Mouse (Mus musculus) heart, adult 9 months (tissue): ENCODE results near the gene Fam81b.
"Not testable (repeated sequence)": the region's sequence is repeated elsewhere in the genome, so short reads cannot be mapped to it uniquely, and the experiment has no call there.

Experiments
- DNase-seq, 2 experiments: peaks; one replicate each; pipeline ENCODE4 v3.0.0; 2022; ENCODE audit warnings: low spot score in 2 of 2

Gene Fam81b

DNA sequence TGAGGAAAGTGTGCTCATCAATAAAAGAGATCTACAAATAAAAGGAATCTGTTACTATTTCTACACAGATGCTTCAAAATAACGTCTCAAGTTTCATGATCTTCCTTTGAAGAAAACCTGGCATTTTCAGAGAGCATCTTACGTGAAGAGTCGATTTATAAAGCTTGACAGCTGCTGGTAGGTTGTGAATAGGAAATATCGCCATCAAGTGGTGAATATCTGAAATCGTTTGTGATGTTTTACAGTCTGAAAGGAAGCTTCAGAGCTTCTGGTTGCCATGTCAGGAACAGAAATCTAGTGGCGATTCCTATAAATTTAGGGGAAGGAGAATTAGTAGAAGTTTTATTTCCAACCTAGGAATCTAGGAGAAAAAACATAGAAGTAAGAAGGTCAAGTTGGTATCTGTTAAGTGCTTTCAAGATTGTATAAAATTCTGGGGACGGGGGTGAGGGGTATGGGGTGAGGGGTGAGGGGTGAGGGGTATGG, at the start of gene Fam81b:
Gene Fam81b (minus strand): TSS at position 436 of the 486 bp plus-strand sequence.
- DNase-seq = no peak

- DNase-seq = not testable (repeated sequence)
These were observed 41.1 kb upstream of the Fam81b start for GRCm38 (mm10) chr13:76345941-76346340.

DNA sequence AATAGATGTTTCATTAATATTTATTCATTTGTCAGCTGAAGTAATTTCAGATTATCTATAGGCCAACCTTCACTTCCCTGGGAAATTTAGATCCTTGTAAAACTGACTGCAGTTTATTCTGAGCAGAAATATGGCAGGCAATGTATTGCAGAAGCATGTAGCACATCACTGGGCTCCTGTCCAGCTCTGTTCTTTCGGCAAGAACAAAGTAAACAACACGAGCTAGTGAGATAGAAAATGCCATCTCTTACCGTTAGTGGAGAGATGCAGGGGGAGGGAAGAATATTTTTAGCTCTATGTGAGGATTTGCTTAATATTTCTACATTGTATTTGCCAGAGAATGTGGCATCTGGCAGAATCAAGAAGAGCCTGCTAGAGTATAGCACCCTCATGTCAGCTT, 13.8 kb upstream of the Fam81b start:
- no peak for DNase-seq

DNA sequence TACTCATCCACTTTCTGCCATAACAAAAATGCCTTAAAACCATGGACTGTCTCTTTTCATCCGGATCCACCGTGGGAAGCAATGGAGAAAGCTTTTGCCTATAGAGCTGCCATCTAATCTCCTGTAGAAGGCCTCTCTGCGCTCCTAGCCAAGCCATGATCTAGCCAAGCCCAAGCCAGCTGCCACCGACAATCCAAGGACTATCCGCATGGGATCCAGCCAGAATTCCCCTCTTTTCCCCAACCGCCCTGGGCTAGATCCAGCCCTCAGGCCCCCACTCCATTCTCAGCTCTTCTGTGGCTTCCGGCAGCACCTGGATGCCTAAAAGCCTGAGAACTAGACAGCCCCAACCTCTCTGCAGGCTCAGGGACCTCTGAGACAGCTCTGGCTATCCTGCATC, 6.7 kb upstream of the Fam81b start:
- DNase-seq = no peak

DNA sequence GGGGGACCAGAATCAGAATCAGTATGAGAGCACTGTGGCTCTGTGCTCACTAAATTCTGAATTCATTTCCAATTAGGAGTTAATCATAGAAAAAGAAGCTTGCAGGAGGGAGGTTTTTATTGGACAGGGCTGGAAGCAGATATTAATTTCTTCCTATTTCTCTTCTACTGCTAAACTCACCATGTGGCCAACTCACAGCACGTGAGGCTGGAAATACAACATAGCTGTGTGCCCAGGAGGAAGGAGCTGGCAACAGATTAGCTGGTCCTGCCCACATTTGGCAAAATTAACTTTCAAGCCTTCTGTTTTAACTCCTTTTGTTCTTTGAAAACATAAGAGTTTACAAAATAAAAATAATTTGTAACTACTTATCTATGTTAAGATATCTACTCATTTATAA, 3.9 kb upstream of the Fam81b start:
- DNase-seq = no peak

DNA sequence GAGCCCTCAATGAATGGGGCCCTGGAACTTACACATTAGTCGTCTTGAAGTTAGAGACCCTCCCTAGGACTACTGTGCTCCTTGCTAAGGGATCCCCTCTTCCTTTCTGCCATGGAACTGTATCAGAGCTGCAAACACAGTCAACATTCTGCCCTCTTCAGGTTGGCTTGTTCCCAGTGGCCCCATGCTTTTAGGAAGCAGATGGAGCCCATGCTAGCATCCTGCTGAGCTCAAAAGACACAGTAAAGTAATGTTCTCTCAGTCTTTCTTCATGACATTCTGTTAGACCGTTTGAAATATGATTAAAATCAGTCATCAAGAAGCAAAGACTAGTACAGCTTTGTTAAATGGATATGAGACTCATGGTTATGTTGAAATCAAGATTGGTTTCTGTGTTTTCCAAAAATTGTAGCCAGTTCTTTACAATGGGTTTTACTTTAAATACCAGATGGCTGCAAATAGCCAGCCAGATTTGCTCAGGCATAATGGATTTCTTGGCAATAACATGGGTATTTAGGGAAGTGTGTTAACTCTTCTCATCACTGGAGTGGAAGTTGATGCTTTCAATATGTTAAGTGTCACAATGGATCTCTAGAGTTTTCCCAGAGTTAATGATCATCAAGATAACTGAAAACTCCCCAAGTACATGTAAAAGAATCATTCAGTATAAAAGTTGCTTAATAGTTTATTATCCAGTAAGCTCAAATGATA, 938 bp upstream of the Fam81b start:
- no peak for DNase-seq

DNA sequence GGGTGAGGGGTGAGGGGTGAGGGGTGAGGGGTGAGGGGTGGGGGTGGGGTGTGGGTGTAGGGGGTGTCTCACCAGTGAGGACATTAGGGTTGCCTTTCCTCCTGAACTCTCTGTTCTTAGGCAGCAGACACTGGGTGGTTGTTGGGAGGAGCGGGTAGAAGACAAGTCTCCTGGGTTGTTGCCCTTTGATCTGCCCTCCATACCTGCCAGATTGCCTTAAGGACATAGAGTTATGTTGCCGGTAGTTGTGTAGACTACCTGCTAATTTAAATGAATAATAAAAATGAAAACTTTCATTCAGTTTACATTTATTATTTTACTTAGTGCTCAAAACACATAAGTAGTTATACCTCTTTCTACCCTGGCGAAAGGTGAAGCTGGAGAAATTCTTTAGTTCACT, 369 bp upstream of the Fam81b start:
- no peak for DNase-seq

- no peak for DNase-seq
These were observed 671 bp downstream of the Fam81b start for GRCm38 (mm10) chr13:76304201-76304600.

DNA sequence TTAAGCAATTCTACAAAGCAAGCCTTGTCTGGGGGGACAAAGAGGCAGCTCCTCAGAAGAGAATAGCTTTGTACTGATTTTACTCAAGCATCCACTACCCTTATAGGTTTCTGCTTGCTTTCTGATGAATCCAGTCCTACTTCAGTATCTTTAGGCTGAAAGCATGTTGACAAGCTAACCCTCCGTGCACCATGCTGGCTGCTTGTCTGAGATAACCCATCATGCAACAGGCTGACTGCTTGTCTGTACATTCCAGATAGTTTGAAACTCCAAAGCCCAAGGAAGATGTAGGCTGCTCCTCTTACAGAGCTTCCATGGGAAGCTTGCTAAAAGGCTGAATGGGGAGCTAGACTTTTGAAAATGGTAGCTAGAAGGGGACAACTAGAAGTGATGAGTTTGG, 1.7 kb downstream of the Fam81b start:
- DNase-seq = no peak

DNA sequence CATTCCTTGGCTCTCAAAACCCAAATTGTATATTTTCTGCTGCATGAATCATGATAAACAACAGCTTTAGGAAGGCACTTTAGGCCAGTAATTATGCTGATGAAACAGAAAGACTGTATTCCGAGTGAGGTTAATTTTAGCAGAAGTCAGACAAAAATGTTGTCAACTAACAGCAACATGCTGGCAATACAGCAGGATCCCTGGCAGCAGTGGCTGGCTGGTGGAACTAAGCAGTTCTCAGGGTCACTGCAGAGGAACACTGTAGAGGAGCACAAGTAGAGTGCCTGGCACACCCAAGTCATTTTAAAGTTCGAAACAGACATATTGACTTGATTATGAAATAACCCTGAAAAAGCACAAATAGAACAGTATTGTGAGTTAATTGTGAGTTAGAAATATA, 2.8 kb downstream of the Fam81b start:
- DNase-seq = no peak

GRCm38 (mm10) chr13:76292050-76292449, 12.8 kb downstream of the Fam81b start:
- DNase-seq = no peak

DNA sequence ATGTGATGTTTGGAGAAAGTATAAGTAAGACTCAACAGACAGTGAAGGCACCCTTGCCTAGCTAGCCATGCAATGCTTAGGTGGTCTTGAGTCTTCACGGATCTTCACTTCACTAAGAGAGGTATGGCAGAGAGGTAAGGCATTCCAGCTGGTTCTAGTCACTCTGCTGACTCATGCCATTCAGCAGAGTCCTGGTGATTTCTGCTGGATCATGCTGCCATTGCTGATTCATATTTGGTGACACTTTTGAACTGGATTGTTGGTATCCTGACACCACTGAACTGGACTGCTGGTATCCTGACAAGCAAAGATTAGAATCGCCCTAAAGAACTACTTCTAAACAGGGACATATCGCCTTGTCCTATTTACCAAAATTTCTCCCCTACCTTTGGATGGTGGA, 20.3 kb downstream of the Fam81b start:
- DNase-seq = no peak

DNA sequence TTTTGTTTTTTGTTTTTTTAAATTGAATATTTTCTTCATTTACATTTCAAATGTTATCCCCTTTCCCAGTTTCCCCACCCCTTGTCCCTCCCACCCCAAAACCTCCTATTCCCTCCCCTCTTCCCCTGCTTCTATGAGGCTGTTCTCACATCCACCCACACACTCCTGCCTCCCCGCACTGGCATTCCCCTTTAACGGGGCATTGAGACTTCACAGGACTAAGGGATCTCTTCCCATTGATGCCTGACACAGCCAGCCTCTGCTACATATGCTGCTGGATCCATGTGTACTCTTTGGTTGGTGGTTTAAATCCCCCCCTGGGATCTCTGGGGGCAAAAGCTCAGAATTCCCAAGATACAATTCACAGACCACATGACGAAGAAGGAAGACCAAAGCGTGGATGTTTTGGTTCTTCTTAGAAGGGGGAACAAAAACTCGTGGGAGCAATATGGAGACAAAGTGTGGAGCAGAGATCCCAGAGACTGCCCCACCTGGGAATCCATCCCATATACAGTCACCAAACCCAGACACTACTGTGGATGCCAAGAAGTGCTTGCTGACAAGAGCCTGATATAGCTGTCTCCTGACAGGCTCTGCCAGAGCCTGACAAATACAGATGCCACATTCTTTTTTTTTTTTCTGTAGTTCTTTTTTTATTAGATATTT, 40.4 kb downstream of the Fam81b start:
- no peak for DNase-seq

DNA sequence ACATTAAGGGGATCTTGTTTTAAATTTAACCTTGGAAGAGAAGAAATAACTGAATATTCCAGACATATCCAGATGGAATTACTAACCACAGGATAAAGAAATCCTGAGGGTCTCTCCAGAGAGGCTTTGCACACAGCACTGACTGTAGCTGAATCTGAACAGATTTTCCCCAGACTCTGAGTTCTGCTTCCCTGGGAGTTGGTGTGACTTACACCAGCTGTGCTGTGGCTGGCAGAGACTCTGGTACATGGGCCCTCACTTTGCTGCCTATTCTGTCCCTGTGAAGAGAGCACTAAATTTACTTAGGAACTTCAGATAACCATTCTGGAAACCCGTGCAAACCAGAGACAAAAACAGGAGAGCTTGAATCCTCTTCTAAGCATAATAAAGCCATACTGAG, 46.1 kb downstream of the Fam81b start:
- no peak for DNase-seq

- peak in 1 of 2 experiments; percentile 10 for DNase-seq
These were observed 48.5 kb downstream of the Fam81b start for GRCm38 (mm10) chr13:76256350-76256749.

- DNase-seq = no peak
These were observed 54.8 kb downstream of the Fam81b start for GRCm38 (mm10) chr13:76250092-76250491.

- DNase-seq = no peak
These were observed 55.8 kb downstream of the Fam81b start for GRCm38 (mm10) chr13:76249066-76249465.

DNA sequence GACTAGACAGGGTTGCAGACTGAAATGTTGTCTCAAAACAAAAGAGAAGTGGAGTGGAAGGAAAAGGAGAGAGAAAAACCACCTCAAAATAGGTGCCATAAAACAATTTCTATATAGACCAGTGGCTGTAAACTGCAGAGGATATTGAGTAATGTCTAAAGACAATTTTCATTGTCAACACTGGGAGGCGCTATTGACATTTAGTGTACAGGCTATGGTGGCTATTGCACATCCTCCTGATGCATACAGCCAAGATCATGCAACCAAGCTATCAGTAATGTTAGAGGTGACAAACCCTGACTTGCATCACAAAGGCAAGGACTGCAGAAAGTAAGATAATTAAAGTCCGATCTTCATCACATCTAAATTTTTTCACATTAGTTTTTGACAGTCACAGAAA, 89.5 kb downstream of the Fam81b start:
- no peak for DNase-seq

GRCm38 (mm10) chr13:76214928-76215327, 89.9 kb downstream of the Fam81b start:
- DNase-seq = no peak

DNA sequence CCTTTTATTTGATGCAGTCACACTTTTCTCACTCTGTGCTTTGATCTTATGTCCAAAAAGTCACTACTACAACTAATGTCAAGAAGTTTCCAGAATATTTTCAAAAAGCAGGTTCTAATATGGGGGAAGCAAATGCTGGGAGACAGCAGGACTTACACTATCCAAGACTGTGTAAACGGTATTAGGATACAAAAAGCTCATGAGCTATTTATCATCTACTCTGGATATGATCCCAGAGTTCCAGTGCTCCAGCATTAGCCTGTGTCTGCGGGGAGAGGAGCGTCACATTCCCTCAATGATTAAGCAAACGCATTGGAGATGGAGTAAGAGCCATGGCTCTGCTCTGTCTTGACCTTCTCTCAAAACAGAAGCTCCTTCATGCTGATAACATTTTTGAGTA, 104.9 kb downstream of the Fam81b start:
- DNase-seq = no peak

DNA sequence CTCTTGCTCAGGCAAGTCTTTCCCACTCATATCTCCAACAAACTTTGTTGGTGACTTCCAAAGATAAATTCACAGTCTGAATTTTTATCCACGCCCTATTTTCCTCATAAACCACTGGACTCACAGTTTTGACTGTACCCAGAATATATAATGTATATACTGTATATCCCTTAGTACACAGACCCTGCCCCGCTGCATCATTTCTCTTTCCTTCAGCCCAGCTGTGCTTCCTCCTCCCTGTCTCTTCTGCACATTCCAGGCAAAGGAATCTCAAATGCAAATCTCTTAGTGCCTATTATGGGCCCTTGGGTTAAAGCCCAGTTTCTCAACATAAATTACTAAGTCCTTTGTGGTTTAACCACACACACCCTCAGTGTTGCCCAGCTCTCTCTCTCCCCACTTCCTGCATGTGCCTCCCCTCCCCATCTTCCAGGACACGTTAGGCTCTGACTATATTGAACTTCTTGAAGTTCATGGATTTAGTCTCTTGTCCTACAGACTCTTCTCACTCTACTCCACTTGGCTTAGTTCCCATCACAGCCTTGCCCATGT, 107.5 kb downstream of the Fam81b start:
- no peak for DNase-seq

- no peak for DNase-seq
These were observed 109.3 kb downstream of the Fam81b start for GRCm38 (mm10) chr13:76195431-76196138.
